Mouse (Mus musculus): ENCODE results near the gene Larp4. TPM values are rescaled to one million over a fixed set of nuclear protein-coding genes. Genes with fewer than 3 reads are reported as not detected.

Larp4 gene
- total RNA-seq, 2 experiments from 2014 or later: 85.8 to 91.6 TPM

- no peak for DNase-seq
Observed at GRCm38 (mm10) chr15:100058143-100058542, 88.3 kb downstream of the Larp4 start.

GRCm38 (mm10) chr15:100058912-100059311 lies 89.0 kb downstream of the Larp4 start:
- no peak for DNase-seq

GRCm38 (mm10) chr15:100059626-100060311 lies 89.9 kb downstream of the Larp4 start:
- DNase-seq: no peak

- DNase-seq: no peak
Observed at GRCm38 (mm10) chr15:100060513-100061140, 90.8 kb downstream of the Larp4 start.

GRCm38 (mm10) chr15:100061377-100061776 lies 91.5 kb downstream of the Larp4 start:
- no peak for DNase-seq

GRCm38 (mm10) chr15:100063229-100063773 lies 93.4 kb downstream of the Larp4 start:
- no peak for DNase-seq

Other genes starting within 250 kb of the Larp4 start
- gene Cox14, start 244.4 kb upstream of the Larp4 start, total RNA-seq (2021): 100 to 1,000 TPM; 227 to 257 TPM
- gene Cers5, start 197.2 kb upstream of the Larp4 start, total RNA-seq (2021): 10 to 100 TPM; 49.1 to 56.1 TPM
- 10 to 100 TPM; 42.1 to 43.0 TPM for gene Lima1, start 94.6 kb upstream of the Larp4 start, total RNA-seq (2021)
- under 1 TPM; 0.13 to 0.23 TPM for gene Fam186a, start 3.0 kb upstream of the Larp4 start, total RNA-seq (2021)
- gene Dip2b, start 68.6 kb downstream of the Larp4 start, total RNA-seq (2021): 10 to 100 TPM; 15.7 to 17.6 TPM